Comparison of ENCODE assay signal across 27 mouse cellular contexts in the genomic region with DNA sequence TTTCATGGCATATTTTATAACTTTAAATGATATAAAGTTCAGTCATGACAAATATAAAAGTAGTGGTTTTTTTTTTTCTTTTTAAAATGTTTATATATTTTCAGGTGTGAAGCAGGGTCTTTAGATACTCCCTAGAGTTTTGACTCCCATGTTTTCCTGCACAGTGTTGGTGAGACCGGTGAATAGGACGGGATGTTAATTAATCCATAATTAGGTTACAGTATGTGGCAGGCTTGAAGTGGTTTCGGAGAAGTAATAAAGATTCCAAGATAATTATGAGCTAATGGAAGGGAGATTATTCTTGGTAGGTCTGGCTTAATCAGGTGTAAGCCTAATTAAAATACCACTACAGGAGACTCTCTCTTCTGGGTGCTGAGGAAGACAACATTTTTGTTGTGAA. TPM values are rescaled to one million over a fixed set of nuclear protein-coding genes. Genes with fewer than 3 reads are reported as not detected.
A peak's percentile ranks its signal among the peaks of the same experiment; 100 is the strongest.
DNase-seq lines count a peak whose midpoint lies in the region; ATAC-seq lines count a peak whose summit lies in the region.
"Had no signal": no experiment of that assay in that cellular context is flagged by ENCODE, and none has a peak within 500 bp of the region (broad histone marks: within the 10 kb centered on the region; RNA-seq: fewer than 3 reads in every experiment).

No protein-coding gene starts in this region.

- no peak for DNase-seq in hindbrain, embryonic 14.5 days (ENCODE audit: low spot score)
- no peak for DNase-seq in hindbrain, embryonic 11.5 days (ENCODE audit: low spot score)
- no peak for DNase-seq in gastrocnemius, postnatal 25 days
- DNase-seq in ovary, adult 18-20 months (ENCODE audit: low spot score), result no peak
- DNase-seq: adrenal gland, adult 8-10 months; B cell, adult 2 months; cerebellum, adult 2 months; cerebellum, postnatal 36 days; gastrocnemius, postnatal 36 days; heart, adult 2 months; heart, postnatal 14 days; kidney, postnatal 36 days; lung, adult 18-20 months; lung, postnatal 10 days; right cerebral cortex, adult 18-20 months; right cerebral cortex, postnatal 4 days; thymus, postnatal 14 days had no signal

- peak overlapping the region; percentile 62; the same call in 1 of the 2 replicates for H3K27ac ChIP-seq in hindbrain, embryonic 14.5 days
- no peak overlapping the region for H3K27ac ChIP-seq in hindbrain, embryonic 11.5 days (ENCODE audit: low read depth, low read length)
- H3K27ac ChIP-seq in neural tube, embryonic 13.5 days (replicated peaks), result peak overlapping the region; percentile 76
- H3K27ac ChIP-seq in neural tube, embryonic 15.5 days (replicated peaks), result no peak overlapping the region
- H3K27ac ChIP-seq in forebrain, embryonic 15.5 days (replicated peaks), result 0 out of 2 replicates have a peak overlapping the region, but pooled peaks have one; percentile 8
- H3K27ac ChIP-seq: heart, adult 2 months; heart, embryonic 13.5 days; kidney, embryonic 15.5 days; limb, embryonic 13.5 days; liver, embryonic 12.5 days had no signal

- H3K36me3 ChIP-seq in hindbrain, embryonic 14.5 days (replicated peaks; ENCODE audit: control insufficient read depth, insufficient read depth), result no peaks in the 10 kb centered on the region
- no peaks in the 10 kb centered on the region for H3K36me3 ChIP-seq in hindbrain, embryonic 11.5 days (ENCODE audit: control insufficient read depth, insufficient read depth, low read length)
- no peaks in the 10 kb centered on the region for H3K36me3 ChIP-seq in neural tube, embryonic 13.5 days
- no peaks in the 10 kb centered on the region for H3K36me3 ChIP-seq in neural tube, embryonic 15.5 days
- H3K36me3 ChIP-seq in forebrain, embryonic 15.5 days, result no peaks in the 10 kb centered on the region
- H3K36me3 ChIP-seq: G1E; heart, embryonic 13.5 days; kidney, embryonic 15.5 days; limb, embryonic 13.5 days; liver, embryonic 12.5 days had no signal

- peak; percentile 58; the same call in 1 of the 2 replicates for ATAC-seq in hindbrain, embryonic 14.5 days (ENCODE audit: low FRiP score)
- ATAC-seq in hindbrain, embryonic 11.5 days (ENCODE audit: low FRiP score), result no peak
- ATAC-seq in neural tube, embryonic 13.5 days (ENCODE audit: low read depth), result peak; percentile 70; the same call in 1 of the 2 replicates
- no peak for ATAC-seq in neural tube, embryonic 15.5 days (ENCODE audit: low FRiP score)
- peak; percentile 60 for ATAC-seq in forebrain, embryonic 15.5 days (replicated peaks)
- ATAC-seq: intestine, postnatal 0 days; liver, embryonic 12.5 days had no signal

- no peak overlapping the region for H3K4me2 ChIP-seq in hindbrain, embryonic 14.5 days (replicated peaks)
- no peak overlapping the region for H3K4me2 ChIP-seq in hindbrain, embryonic 11.5 days (replicated peaks; ENCODE audit: low read depth, low read length)
- no peak overlapping the region for H3K4me2 ChIP-seq in neural tube, embryonic 13.5 days
- H3K4me2 ChIP-seq in neural tube, embryonic 15.5 days, result no peak overlapping the region
- no peak overlapping the region for H3K4me2 ChIP-seq in forebrain, embryonic 15.5 days (replicated peaks)
- H3K4me2 ChIP-seq: heart, embryonic 13.5 days; kidney, embryonic 15.5 days; limb, embryonic 13.5 days; liver, embryonic 12.5 days had no signal

- WGBS in hindbrain, embryonic 14.5 days, result 42% methylated on average over 3 of the region's 3 CpGs
- WGBS in hindbrain, embryonic 11.5 days, result 85% methylated on average over 3 of the region's 3 CpGs
- 48% methylated on average over 3 of the region's 3 CpGs for WGBS in neural tube, embryonic 13.5 days
- WGBS in neural tube, embryonic 15.5 days, result 42% methylated on average over 3 of the region's 3 CpGs
- WGBS in forebrain, embryonic 15.5 days, result 9% methylated on average over 3 of the region's 3 CpGs

- H3K27me3 ChIP-seq in hindbrain, embryonic 14.5 days (ENCODE audit: control insufficient read depth, insufficient read depth, low read length), result no peaks in the 10 kb centered on the region
- no peaks in the 10 kb centered on the region for H3K27me3 ChIP-seq in hindbrain, embryonic 11.5 days (ENCODE audit: control insufficient read depth, insufficient read depth, low read length)
- no peaks in the 10 kb centered on the region for H3K27me3 ChIP-seq in neural tube, embryonic 13.5 days
- H3K27me3 ChIP-seq in neural tube, embryonic 15.5 days (replicated peaks), result no peaks in the 10 kb centered on the region
- H3K27me3 ChIP-seq in forebrain, embryonic 15.5 days, result no peaks in the 10 kb centered on the region
- H3K27me3 ChIP-seq: CH12.LX; heart, embryonic 13.5 days; kidney, embryonic 15.5 days; limb, embryonic 13.5 days; liver, embryonic 12.5 days had no signal

- no peak overlapping the region for H3K9ac ChIP-seq in hindbrain, embryonic 14.5 days
- H3K9ac ChIP-seq in hindbrain, embryonic 11.5 days (ENCODE audit: low read depth, low read length), result no peak overlapping the region
- no peak overlapping the region for H3K9ac ChIP-seq in neural tube, embryonic 13.5 days
- no peak overlapping the region for H3K9ac ChIP-seq in neural tube, embryonic 15.5 days (replicated peaks)
- H3K9ac ChIP-seq in forebrain, embryonic 15.5 days (replicated peaks), result no peak overlapping the region
- H3K9ac ChIP-seq: heart, embryonic 13.5 days; kidney, embryonic 15.5 days; limb, embryonic 13.5 days; liver, embryonic 12.5 days had no signal

- no peaks in the 10 kb centered on the region for H3K9me3 ChIP-seq in hindbrain, embryonic 14.5 days (ENCODE audit: control insufficient read depth, low read length)
- H3K9me3 ChIP-seq in hindbrain, embryonic 11.5 days (ENCODE audit: control insufficient read depth, low read length), result no peaks in the 10 kb centered on the region
- H3K9me3 ChIP-seq in neural tube, embryonic 13.5 days, result no peaks in the 10 kb centered on the region
- no peaks in the 10 kb centered on the region for H3K9me3 ChIP-seq in neural tube, embryonic 15.5 days (replicated peaks)
- no peaks in the 10 kb centered on the region for H3K9me3 ChIP-seq in forebrain, embryonic 15.5 days
- H3K9me3 ChIP-seq: G1E; heart, embryonic 13.5 days; kidney, embryonic 15.5 days; limb, embryonic 13.5 days; liver, embryonic 12.5 days had no signal

- peaks cover 24% of the 10 kb centered on the region for H3K4me1 ChIP-seq in hindbrain, embryonic 14.5 days (replicated peaks; ENCODE audit: control insufficient read depth, insufficient read depth, low read length)
- H3K4me1 ChIP-seq in hindbrain, embryonic 11.5 days (replicated peaks; ENCODE audit: control insufficient read depth, insufficient read depth, low read length), result peaks cover 2% of the 10 kb centered on the region; the same call in 1 of the 2 replicates
- H3K4me1 ChIP-seq in neural tube, embryonic 13.5 days (replicated peaks), result peaks cover 37% of the 10 kb centered on the region
- H3K4me1 ChIP-seq in neural tube, embryonic 15.5 days, result peaks cover 16% of the 10 kb centered on the region; the same call in 1 of the 2 replicates
- H3K4me1 ChIP-seq in forebrain, embryonic 15.5 days, result peaks cover 31% of the 10 kb centered on the region
- H3K4me1 ChIP-seq: heart, embryonic 13.5 days; kidney, embryonic 15.5 days; limb, embryonic 13.5 days; liver, embryonic 12.5 days had no signal

- no peak overlapping the region for H3K4me3 ChIP-seq in hindbrain, embryonic 14.5 days (replicated peaks; ENCODE audit: low read length)
- H3K4me3 ChIP-seq in hindbrain, embryonic 11.5 days (ENCODE audit: low read depth, low read length), result no peak overlapping the region
- H3K4me3 ChIP-seq in neural tube, embryonic 13.5 days, result no peak overlapping the region
- no peak overlapping the region for H3K4me3 ChIP-seq in neural tube, embryonic 15.5 days (replicated peaks)
- no peak overlapping the region for H3K4me3 ChIP-seq in forebrain, embryonic 15.5 days
- H3K4me3 ChIP-seq: heart, adult 2 months; heart, embryonic 13.5 days; kidney, embryonic 15.5 days; limb, embryonic 13.5 days; liver, embryonic 12.5 days had no signal

RNA-seq across cellular contexts. Expression of gene Nrcam, which starts 17.5 kb away (rescaled TPM):
- 155 and 170 TPM in 2 replicates for polyA plus RNA-seq in hindbrain, embryonic 14.5 days (2014; fragmentation: Nextera tagmentation; extraction: Ambion mirVana)
- 67.6 and 82.8 TPM in 2 replicates for polyA plus RNA-seq in hindbrain, embryonic 11.5 days (2014; fragmentation: Nextera tagmentation; extraction: Ambion mirVana)
- 110 and 111 TPM in 2 replicates for polyA plus RNA-seq in neural tube, embryonic 13.5 days (2015; fragmentation: Nextera tagmentation; extraction: Ambion mirVana)
- 91.5 and 102 TPM in 2 replicates for polyA plus RNA-seq in neural tube, embryonic 15.5 days (2015; fragmentation: Nextera tagmentation; extraction: Ambion mirVana)
- 107 and 112 TPM in 2 replicates for polyA plus RNA-seq in forebrain, embryonic 15.5 days (2015; fragmentation: Nextera tagmentation; extraction: Ambion mirVana)
- total RNA-seq in gastrocnemius, postnatal 25 days (2021), result 1 to 10 TPM in 1 of 2 experiments, under 1 TPM in 1; 0.74 to 1.5 TPM
- polyA plus RNA-seq: G1E had no signal

Comparison
In these comparisons a context has a peak if more than half of its experiments do, and no peak if none do; other contexts are left out.
1. ATAC-seq: peak in hindbrain, embryonic 14.5 days (single experiment), neural tube, embryonic 13.5 days (single experiment) and forebrain, embryonic 15.5 days (single experiment); none in hindbrain, embryonic 11.5 days (single experiment) and neural tube, embryonic 15.5 days (single experiment).
2. H3K27ac ChIP-seq: peak in hindbrain, embryonic 14.5 days (single experiment), neural tube, embryonic 13.5 days (single experiment) and forebrain, embryonic 15.5 days (single experiment); none in hindbrain, embryonic 11.5 days (single experiment) and neural tube, embryonic 15.5 days (single experiment).